Mouse (Mus musculus) cerebellum, postnatal 25 days (tissue): ENCODE data around the gene Ric8a.

Source experiments
- DNase-seq, 2 experiments: peaks; one replicate each; pipeline ENCODE4 v3.0.0; 2021; ENCODE audit warnings: mixed read lengths in 2 of 2

Gene Ric8a

DNA sequence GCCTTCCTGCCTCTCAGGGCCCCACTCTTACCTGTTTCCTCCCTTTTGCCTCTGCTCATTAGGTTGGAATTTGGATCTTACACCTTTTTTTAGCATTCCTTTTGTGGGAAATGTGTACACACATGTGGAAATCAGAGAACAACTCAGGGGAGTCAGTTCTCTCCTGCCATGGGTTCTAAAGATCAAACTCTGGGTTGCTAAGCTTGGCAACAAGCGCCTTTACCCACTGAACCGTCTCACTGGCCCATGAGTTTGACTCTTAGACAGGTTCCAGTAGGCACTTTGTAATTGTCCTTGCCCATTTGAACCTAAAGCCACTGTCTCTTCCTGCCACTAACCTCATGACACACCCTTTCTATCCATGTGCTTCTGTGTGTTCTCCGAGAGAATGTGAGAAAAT lies 37.9 kb downstream of the Ric8a start:
- no peak for DNase-seq

DNA sequence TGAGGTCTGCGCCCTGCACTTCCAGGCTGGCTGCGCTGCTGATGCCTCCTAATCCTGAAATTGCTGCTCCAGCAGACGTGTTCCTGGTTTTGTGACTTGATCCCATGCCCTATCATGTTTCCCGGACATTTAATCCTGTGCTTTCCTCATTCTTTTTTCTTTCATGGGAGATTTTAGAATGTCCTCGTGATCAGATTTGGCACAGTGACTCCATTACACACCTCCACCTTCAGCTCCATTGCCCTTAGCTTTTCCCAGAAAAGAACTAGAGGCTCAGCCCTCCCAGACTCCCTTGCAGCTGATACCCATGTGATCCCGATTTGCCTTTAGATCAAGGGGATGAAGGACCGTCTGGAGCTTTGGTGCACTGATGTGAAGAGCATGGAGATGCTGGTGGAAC lies 41.1 kb downstream of the Ric8a start:
- no peak for DNase-seq

DNA sequence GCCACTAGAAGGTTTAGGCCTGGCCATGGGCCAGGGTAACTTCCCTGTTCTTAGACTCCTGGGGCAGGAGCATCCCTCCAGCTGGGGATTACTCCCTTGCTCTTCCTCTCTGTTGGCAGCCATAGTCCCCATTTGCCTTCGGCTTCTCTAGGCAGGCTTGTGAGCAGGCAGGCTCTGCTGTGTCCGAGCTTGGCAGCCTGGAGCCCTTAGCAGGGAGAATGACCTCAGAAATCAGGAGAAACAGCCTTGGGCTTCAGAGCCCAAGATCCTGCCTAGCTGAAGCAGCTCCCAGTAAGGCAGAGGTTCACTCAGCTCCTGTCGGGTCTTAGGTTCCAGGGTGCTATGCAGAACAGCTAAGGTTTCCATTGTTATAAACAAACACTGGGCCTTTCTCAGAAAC lies 42.4 kb downstream of the Ric8a start:
- no peak for DNase-seq

DNA sequence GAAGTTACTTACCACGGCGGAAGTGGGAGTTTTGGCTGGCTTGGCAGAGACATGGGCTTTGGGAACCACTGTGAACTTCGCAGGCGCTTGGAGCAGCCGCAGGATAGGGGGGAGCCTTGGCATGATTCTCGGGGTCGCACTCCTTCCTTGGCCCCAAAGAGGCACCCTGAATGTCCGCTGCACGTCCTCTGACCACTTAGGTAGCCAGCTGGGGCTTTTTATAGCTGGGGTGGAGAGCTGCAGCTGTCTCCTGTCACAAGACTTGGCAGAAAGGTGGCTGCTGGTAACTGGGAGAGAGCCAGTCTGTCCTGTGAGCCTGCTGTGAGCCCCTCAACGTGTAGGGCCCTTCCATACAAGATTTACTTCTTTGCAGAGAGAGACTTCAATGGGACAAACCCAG lies 43.5 kb downstream of the Ric8a start, which contains the start of gene Cox8b:
Gene Cox8b, minus strand, starts transcription at position 227 of the 400 bp plus-strand sequence.
- DNase-seq = no peak

DNA sequence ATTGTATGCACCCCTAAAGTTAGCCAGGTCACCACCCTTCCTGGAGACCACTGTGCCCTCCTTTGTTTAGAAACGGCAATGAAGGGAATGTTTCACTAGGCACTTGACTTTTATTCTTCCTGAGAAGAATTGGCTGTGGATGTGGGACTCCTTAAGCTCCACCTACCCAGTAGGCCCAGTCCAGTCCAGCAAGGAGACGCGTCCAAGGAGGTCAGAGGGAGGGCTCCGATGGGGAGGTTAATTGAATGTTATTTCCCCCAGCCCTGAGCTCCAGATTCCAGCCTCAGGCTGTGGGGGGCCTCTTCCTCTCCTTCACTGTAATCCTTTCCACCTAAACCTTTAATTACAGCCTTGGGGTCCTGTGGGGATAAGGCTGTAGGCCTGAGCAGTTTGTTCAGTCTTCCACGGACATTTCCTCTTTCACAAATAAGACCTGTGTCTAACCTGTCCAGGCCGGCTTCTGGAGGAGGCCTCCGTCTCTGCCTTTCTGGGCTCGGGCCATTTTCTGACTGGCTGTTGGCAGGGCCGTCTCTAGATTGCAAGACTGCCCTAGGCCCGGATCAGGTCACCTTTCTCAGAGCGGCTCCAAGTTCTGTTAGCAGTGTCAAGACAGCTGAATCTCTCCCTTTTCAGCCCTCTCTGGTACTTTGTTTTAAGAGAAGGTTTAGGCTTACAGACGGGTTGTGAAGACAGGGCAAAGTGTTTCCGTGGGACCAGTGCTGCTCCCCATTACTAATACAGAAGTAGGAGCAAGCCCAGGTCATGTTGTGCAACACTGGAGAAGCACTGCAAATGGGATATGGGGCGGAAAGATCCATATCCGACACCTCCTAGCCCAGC lies 45.5 kb downstream of the Ric8a start:
- DNase-seq = no peak

DNA sequence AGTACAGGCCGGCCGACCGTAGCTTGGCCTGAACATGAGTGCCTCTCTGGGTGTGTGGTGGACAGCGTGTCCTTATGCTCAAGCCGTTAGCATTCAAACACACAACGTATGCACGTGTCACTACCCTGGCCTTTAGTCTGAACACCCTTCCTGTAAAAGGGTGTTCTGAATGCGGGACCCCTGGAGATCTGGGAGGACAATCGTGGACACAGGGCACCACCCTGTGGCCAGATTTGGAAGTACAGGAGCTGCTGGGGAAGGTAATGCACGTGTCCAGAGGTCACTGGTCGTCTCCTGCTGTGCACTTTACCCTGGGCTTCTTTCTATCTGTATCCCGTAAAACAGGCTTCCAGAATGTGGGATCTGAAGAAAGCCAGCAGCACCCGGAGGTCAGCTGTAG lies 46.5 kb downstream of the Ric8a start:
- peak; percentile 88 to 90 for DNase-seq

DNA sequence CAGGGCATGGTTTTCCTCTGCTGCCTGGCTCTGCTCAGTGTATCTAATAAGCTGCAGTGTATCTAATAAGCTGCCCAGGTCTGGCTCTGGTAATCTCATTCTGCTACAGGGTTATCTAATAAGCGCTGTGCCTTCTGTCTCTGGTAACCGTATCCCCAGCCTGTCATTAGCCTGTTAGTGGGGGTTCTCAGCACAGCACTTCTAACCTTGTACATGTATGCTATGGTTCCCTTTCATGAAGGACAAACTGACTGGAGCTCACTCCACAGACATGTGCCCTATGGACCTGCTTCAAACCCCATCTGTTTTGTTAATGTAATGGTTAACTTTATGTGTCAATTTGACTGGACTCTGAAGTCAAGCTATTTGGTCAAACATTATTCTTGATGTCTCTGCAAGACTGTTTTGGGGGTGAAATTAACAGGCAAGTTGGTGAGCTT lies 48.9 kb downstream of the Ric8a start:
- no peak for DNase-seq

DNA sequence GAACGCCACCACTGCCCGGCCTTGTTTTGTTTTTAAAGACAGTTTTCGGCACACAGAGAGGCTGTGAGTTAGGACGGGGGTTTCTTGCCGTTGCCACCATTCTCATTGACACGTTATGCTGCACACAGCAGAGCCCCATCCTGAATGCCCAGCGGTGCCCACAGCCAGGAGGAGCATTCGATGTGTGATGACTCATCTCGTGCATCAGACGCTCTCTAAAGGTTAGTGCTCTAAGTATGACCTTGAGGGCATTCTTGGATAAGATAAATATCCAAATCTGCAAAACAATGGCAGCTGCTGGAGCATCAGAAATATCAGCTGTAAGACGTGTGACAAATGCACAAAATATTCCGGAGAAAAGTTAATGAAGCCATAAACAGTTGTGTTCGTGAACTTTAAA lies 50.4 kb downstream of the Ric8a start:
- DNase-seq = no peak

DNA sequence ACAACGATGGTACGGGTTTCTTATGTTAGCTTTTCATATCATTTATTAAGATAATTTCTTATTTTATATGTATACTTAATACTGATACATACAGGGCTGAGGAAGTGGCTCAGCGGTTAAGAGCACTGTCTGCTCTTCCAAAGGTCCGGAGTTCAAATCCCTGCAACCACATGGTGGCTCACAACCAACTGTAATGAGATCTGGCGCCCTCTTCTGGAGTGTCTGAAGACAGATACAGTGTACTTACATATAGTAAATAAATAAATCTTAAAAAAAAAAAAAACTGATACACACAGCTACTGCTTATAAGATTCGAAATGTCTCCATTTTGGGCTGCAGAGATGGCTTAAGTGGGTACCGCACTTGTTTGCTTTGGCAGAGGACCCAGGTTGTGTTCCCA lies 50.9 kb downstream of the Ric8a start:
- DNase-seq = no peak

DNA sequence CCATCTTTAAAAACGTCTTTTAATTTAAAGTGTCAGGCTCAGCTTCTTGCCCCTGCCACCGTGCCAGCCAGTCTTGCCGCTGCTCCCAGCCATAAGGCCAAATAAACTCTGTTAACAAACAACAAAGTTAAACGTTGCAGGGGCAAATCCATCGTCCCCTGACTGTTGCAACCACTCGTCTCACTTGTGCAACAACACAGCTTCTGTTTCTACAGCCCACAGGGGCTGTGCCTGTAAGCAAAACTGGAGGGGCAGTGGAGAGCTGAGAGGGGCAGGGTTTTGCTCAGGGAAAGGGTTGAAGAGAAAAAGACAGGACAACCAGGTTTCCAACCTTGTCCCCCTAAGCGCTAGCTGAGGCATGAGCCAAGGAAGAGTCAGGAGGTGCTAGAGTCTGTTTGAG lies 51.4 kb downstream of the Ric8a start:
- DNase-seq = no peak

DNA sequence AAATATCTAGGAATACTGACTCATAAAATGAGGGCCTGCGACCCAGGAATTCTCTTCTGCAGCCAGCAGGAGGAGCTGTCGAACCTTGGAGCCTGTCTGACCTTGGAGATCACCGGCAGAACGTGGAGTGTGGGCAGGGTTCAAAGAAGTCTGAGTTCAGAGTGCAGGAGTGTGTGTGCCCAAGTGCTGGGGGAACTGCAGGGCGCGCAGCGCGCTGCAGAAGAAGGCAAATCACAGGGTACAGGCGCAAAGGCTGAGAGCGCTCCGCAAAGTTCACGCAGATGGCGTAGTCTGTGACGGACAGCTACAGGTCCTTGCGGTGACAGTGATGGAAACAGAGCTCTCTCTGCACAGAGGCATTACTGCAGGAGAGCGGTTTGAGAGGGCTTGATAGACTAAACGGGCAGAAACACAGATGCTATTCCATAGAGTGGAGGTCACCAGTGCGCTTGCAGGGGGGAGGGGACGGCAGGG lies 51.9 kb downstream of the Ric8a start:
- DNase-seq = peak; percentile 83 to 85

DNA sequence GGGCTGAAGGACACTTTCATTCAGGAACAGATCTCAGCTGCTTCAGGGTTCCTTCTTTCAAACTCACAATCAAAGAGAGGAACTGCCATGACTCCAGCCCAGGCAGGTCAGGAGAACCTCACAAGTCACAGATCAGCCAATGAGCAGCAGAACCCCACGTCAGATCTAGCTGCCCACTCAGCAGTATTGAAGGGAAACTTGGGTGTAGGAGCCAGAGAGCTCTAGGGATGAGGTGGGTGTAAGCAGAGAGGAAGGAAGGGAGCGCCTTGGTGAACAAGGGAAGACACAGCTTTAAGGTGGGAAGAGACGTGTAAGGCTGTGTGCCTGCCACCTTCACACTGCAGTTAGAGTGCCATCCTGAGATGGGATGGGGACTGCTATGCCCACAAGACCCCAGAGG lies 55.5 kb downstream of the Ric8a start:
- no peak for DNase-seq

DNA sequence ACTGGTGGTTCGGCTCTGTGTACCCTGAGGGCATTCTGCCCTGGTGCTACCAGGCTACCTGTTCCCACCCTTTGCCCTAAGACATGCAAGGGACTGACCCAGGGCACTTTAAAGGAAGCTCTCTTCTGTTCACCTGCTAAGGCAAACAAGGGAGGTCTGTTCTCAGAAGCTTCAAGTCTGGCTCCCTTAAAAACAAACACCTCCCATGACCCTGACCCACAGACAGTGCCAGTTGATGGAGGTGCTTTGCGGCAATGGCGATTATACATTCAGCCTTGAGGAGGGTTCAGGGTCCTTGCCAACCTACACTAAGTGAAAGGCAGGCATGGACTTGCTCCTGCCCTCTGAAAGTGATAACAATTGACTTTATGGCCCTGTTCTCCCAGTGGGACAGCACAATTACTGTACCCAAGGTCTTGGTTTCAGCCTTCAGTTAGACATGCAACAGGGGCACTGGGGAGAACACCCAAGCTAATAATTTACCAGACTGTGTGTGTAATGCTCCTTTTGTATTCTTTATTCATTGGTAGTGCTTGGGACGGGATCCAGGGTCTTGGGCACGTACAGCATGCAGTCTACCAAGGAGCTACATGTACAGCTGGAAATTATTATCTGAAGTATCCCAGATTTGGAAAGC lies 56.2 kb downstream of the Ric8a start:
- no peak for DNase-seq
